Mouse (Mus musculus) forebrain, embryonic 12.5 days (tissue): ENCODE measurements around the gene Dhx40. TPM values are rescaled to one million over a fixed set of nuclear protein-coding genes. Genes with fewer than 3 reads are reported as not detected.
A peak's percentile ranks its signal among the peaks of the same experiment; 100 is the strongest.

Experiments
- ATAC-seq: fragments of 200-750 bp; cut with Nextera tagmentation; 2 replicates; pipeline ENCODE4 v1.8.0; 2017; ENCODE audit warnings: moderate TSS enrichment; ENCODE audit not compliant: low FRiP score
- H3K27ac ChIP-seq: fragments of 300-500 bp; sonication (generic); 2 replicates; pipeline ENCODE4 v1.5.1; 2016; ENCODE audit warnings: mild to moderate bottlenecking
- H3K27me3 ChIP-seq: fragments of 300-500 bp; sonication (generic); 2 replicates; pipeline ENCODE4 v1.6.1; 2016; ENCODE audit warnings: mild to moderate bottlenecking
- H3K36me3 ChIP-seq: fragments of 300-500 bp; sonication (generic); replicated peaks from 2 replicates; pipeline ENCODE4 v1.6.1; 2016; ENCODE audit warnings: mild to moderate bottlenecking
- H3K4me1 ChIP-seq: fragments of 300-500 bp; sonication (generic); 2 replicates; pipeline ENCODE4 v1.6.1; 2016
- H3K4me2 ChIP-seq: fragments of 300-500 bp; sonication (generic); 2 replicates; pipeline ENCODE4 v1.6.1; 2016; ENCODE audit warnings: mild to moderate bottlenecking, moderate library complexity
- H3K4me3 ChIP-seq: fragments of 300-500 bp; sonication (generic); replicated peaks from 2 replicates; pipeline ENCODE4 v1.5.1; 2016; ENCODE audit warnings: mild to moderate bottlenecking
- H3K9ac ChIP-seq: fragments of 300-500 bp; sonication (generic); 2 replicates; pipeline ENCODE4 v1.6.1; 2016; ENCODE audit warnings: mild to moderate bottlenecking
- H3K9me3 ChIP-seq: fragments of 300-500 bp; sonication (generic); 2 replicates; pipeline ENCODE4 v1.6.1; 2016
- WGBS: fragments of 180-500 bp; shearing (Covaris S2); methylation state at CpG from one replicate; pipeline ENCODE4 v1.1.7; 2016; 5-methylcytosine and 5-hydroxymethylcytosine counted together
- polyA plus RNA-seq: library from polyadenylated mRNA; unstranded; fragments of >200 nt; fragmentation: Nextera tagmentation; extraction: Ambion mirVana; gene quantifications from 2 replicates; pipeline ENCODE4 v1.2.1, GENCODE M21; 2016

Gene Dhx40
- polyA plus RNA-seq = 44.0 and 48.2 TPM in 2 replicates

GRCm38 (mm10) chr11:86807505-86807989 is at the start of gene Dhx40:
Dhx40 (minus strand) TSS chr11:86807746.
- H3K4me1 ChIP-seq = peaks cover 13% of the 10 kb centered on the region
- peak within 1 kb of the TSS; percentile 96 for H3K4me3 ChIP-seq
- WGBS = 6% methylated on average over 40 of the region's 40 CpGs
- no peaks in the 10 kb centered on the region for H3K9me3 ChIP-seq
- H3K9ac ChIP-seq = peak within 1 kb of the TSS; percentile 70
- peak within 1 kb of the TSS; percentile 88 for H3K27ac ChIP-seq
- peak; percentile 95 for ATAC-seq
- no peaks in the 10 kb centered on the region for H3K27me3 ChIP-seq
- peak within 1 kb of the TSS; percentile 53 for H3K4me2 ChIP-seq
- peaks cover 20% of the 10 kb centered on the region for H3K36me3 ChIP-seq

- no peak for ATAC-seq
- no peak overlapping the region for H3K4me3 ChIP-seq
- 71% methylated on average over 12 of the region's 12 CpGs for WGBS
- no peak overlapping the region for H3K4me2 ChIP-seq
- H3K27ac ChIP-seq = no peak overlapping the region
- H3K36me3 ChIP-seq = no peaks in the 10 kb centered on the region
- no peaks in the 10 kb centered on the region for H3K27me3 ChIP-seq
- peaks cover 28% of the 10 kb centered on the region for H3K4me1 ChIP-seq
- H3K9me3 ChIP-seq = 0 out of 2 replicates have a peak, but pooled peaks cover 8% of the 10 kb centered on the region
- H3K9ac ChIP-seq = no peak overlapping the region
These were observed 48.3 kb upstream of the Dhx40 start for GRCm38 (mm10) chr11:86855639-86856425.

GRCm38 (mm10) chr11:86853081-86853480 is 45.5 kb upstream of the Dhx40 start:
- Histone ChIP-seq H3K27ac (peak overlapping the region; percentile 75; the same call in 1 of the 2 replicates), H3K4me3 (no peak overlapping the region), H3K27me3 (no peaks in the 10 kb centered on the region), H3K9ac (no peak overlapping the region), H3K4me2 (no peak overlapping the region), H3K9me3 (no peaks in the 10 kb centered on the region), H3K4me1 (peaks cover 28% of the 10 kb centered on the region), H3K36me3 (no peaks in the 10 kb centered on the region)
- 52% methylated on average over 3 of the region's 3 CpGs for WGBS
- no peak for ATAC-seq

GRCm38 (mm10) chr11:86852534-86853054 is 45.0 kb upstream of the Dhx40 start:
- 32% methylated on average over 13 of the region's 13 CpGs for WGBS
- no peak overlapping the region for H3K9ac ChIP-seq
- peaks cover 28% of the 10 kb centered on the region for H3K4me1 ChIP-seq
- H3K9me3 ChIP-seq = no peaks in the 10 kb centered on the region
- H3K27ac ChIP-seq = peak overlapping the region; percentile 75
- H3K36me3 ChIP-seq = no peaks in the 10 kb centered on the region
- ATAC-seq = no peak; the same call in 1 of the 2 replicates
- no peak overlapping the region for H3K4me3 ChIP-seq
- peak overlapping the region; percentile 39 for H3K4me2 ChIP-seq
- H3K27me3 ChIP-seq = no peaks in the 10 kb centered on the region

- Histone ChIP-seq H3K9me3 (no peaks in the 10 kb centered on the region), H3K4me3 (no peak overlapping the region), H3K4me1 (peaks cover 28% of the 10 kb centered on the region), H3K27ac (peak overlapping the region; percentile 78), H3K27me3 (no peaks in the 10 kb centered on the region), H3K36me3 (no peaks in the 10 kb centered on the region), H3K9ac (no peak overlapping the region), H3K4me2 (peak overlapping the region; percentile 39)
- WGBS = 16% methylated on average over 7 of the region's 7 CpGs
- ATAC-seq = peak; percentile 73
These were observed 44.4 kb upstream of the Dhx40 start for GRCm38 (mm10) chr11:86851714-86852533.

GRCm38 (mm10) chr11:86851234-86851671 is 43.7 kb upstream of the Dhx40 start:
- Histone ChIP-seq H3K27ac (peak overlapping the region; percentile 78), H3K4me3 (no peak overlapping the region), H3K4me2 (peak overlapping the region; percentile 27; the same call in 1 of the 2 replicates), H3K36me3 (no peaks in the 10 kb centered on the region), H3K9ac (no peak overlapping the region), H3K9me3 (no peaks in the 10 kb centered on the region), H3K27me3 (no peaks in the 10 kb centered on the region), H3K4me1 (peaks cover 26% of the 10 kb centered on the region)
- no peak for ATAC-seq
- WGBS = 49% methylated on average over 7 of the region's 7 CpGs

GRCm38 (mm10) chr11:86843831-86844230 is 36.3 kb upstream of the Dhx40 start:
- H3K4me3 ChIP-seq = no peak overlapping the region
- no peaks in the 10 kb centered on the region for H3K36me3 ChIP-seq
- no peak overlapping the region for H3K27ac ChIP-seq
- 89% methylated on average over 5 of the region's 5 CpGs for WGBS
- ATAC-seq = no peak
- no peak overlapping the region for H3K4me2 ChIP-seq
- H3K4me1 ChIP-seq = peaks cover 26% of the 10 kb centered on the region
- no peaks in the 10 kb centered on the region for H3K9me3 ChIP-seq
- no peak overlapping the region for H3K9ac ChIP-seq
- no peaks in the 10 kb centered on the region for H3K27me3 ChIP-seq

GRCm38 (mm10) chr11:86841261-86841660 is 33.7 kb upstream of the Dhx40 start:
- H3K9me3 ChIP-seq = no peaks in the 10 kb centered on the region
- no peak overlapping the region for H3K4me3 ChIP-seq
- no peak overlapping the region for H3K4me2 ChIP-seq
- H3K27ac ChIP-seq = peak overlapping the region; percentile 84; the same call in 1 of the 2 replicates
- 85% methylated on average over 8 of the region's 8 CpGs for WGBS
- H3K4me1 ChIP-seq = peaks cover 26% of the 10 kb centered on the region
- no peak for ATAC-seq
- no peak overlapping the region for H3K9ac ChIP-seq
- no peaks in the 10 kb centered on the region for H3K36me3 ChIP-seq
- H3K27me3 ChIP-seq = no peaks in the 10 kb centered on the region

- Histone ChIP-seq H3K27ac (peak overlapping the region; percentile 84), H3K4me1 (peaks cover 26% of the 10 kb centered on the region), H3K27me3 (no peaks in the 10 kb centered on the region), H3K4me2 (no peak overlapping the region), H3K36me3 (no peaks in the 10 kb centered on the region), H3K4me3 (no peak overlapping the region), H3K9me3 (no peaks in the 10 kb centered on the region), H3K9ac (no peak overlapping the region)
- ATAC-seq = peak; percentile 36; the same call in 1 of the 2 replicates
- 4% methylated on average over 3 of the region's 3 CpGs for whole genome bisulfite sequencing
These were observed 33.1 kb upstream of the Dhx40 start for GRCm38 (mm10) chr11:86840511-86841154.

- Histone ChIP-seq H3K4me2 (peak overlapping the region; percentile 10; the same call in 1 of the 2 replicates), H3K27me3 (no peaks in the 10 kb centered on the region), H3K27ac (peak overlapping the region; percentile 84), H3K36me3 (no peaks in the 10 kb centered on the region), H3K9me3 (no peaks in the 10 kb centered on the region), H3K4me3 (no peak overlapping the region), H3K4me1 (peaks cover 26% of the 10 kb centered on the region), H3K9ac (no peak overlapping the region)
- WGBS = 35% methylated on average over 7 of the region's 7 CpGs
- ATAC-seq = peak; percentile 57; the same call in 1 of the 2 replicates
These were observed 32.3 kb upstream of the Dhx40 start for GRCm38 (mm10) chr11:86839716-86840447.

GRCm38 (mm10) chr11:86838792-86839191 is 31.2 kb upstream of the Dhx40 start:
- no peak overlapping the region for H3K4me2 ChIP-seq
- no peaks in the 10 kb centered on the region for H3K27me3 ChIP-seq
- H3K27ac ChIP-seq = no peak overlapping the region
- no peak overlapping the region for H3K4me3 ChIP-seq
- peaks cover 26% of the 10 kb centered on the region for H3K4me1 ChIP-seq
- no peak for ATAC-seq
- 86% methylated on average over 1 of the region's 1 CpGs for WGBS
- no peaks in the 10 kb centered on the region for H3K9me3 ChIP-seq
- H3K9ac ChIP-seq = no peak overlapping the region
- no peaks in the 10 kb centered on the region for H3K36me3 ChIP-seq
